Mouse (Mus musculus) myocyte (in vitro differentiated cells): ENCODE data around the gene Myo18b.

Experiments used
- E2F4 ChIP-seq: IDR thresholded peaks from one replicate; pipeline ENCODE4 v1.6.1; 2011; ENCODE audit warnings: mild to moderate bottlenecking, control low read depth, moderate library complexity; ENCODE audit not compliant: insufficient read depth
- MAX ChIP-seq: IDR thresholded peaks from one replicate; pipeline ENCODE4 v1.6.1; 2011; ENCODE audit warnings: low read depth, mild to moderate bottlenecking, control low read depth
- POLR2A ChIP-seq: IDR thresholded peaks from one replicate; pipeline ENCODE4 v1.6.1; 2011; ENCODE audit warnings: low read depth, mild to moderate bottlenecking, control low read depth, moderate library complexity; ENCODE audit not compliant: insufficient read length
- TCF12 ChIP-seq: IDR thresholded peaks from one replicate; pipeline ENCODE4 v1.6.1; 2011; ENCODE audit warnings: mild to moderate bottlenecking, control low read depth; ENCODE audit not compliant: poor library complexity, insufficient read depth, severe bottlenecking

DNA sequence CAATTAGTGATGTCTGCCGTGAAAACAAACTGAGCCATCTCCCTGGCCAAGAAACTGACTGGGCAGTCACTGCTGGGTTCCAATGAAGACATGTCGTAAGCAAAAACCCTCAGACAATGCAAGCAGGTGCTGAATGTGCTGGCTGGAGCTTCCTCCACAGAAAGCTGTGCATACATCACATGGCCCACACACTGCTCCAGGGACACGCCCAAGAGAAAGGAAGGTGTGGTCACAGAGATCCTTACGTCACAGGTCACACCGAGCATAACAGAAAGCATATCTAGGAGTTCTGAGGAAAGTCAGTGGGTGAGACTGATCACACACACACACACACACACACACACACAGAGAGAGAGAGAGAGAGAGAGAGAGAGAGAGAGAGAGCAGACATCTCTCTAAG, 27.5 kb downstream of the Myo18b start:
- no peak for TF ChIP-seq E2F4
- TF ChIP-seq TCF12: no peak
- no peak for TF ChIP-seq MAX
- TF ChIP-seq POLR2A: no peak
